Mouse (Mus musculus) adipocyte (in vitro differentiated cells): ENCODE measurements around the gene Hal.

Source experiments
- DNase-seq: peaks from one replicate; pipeline ENCODE4 v3.0.0-alpha.2; 2016; ENCODE audit warnings: low spot score

The Hal gene

GRCm38 (mm10) chr10:93567841-93568566 is 79.4 kb downstream of the Hal start:
- no peak for DNase-seq

- DNase-seq, result no peak
Observed at GRCm38 (mm10) chr10:93568671-93569070, 80.1 kb downstream of the Hal start.
